Mouse (Mus musculus): ENCODE measurements at regions not wholly inside any gene's neighbourhood (a gene's known extent, or its start where the extent isn't known, plus 50 kb on each side); places are given as distances from the start of the nearest gene placed in this dataset.

- Histone ChIP-seq H3K36me3 (ENCODE audit: control insufficient read depth, insufficient read depth, low read length) (no peaks in the 10 kb centered on the region), H3K4me3 (ENCODE audit: extremely low read depth, insufficient read depth, insufficient read length) (no peak overlapping the region), H3K27ac (ENCODE audit: insufficient read depth, low read length) (no peak overlapping the region), H3K27me3 (ENCODE audit: control insufficient read depth, insufficient read depth, low read length) (no peaks in the 10 kb centered on the region), H3K4me1 (ENCODE audit: control insufficient read depth, insufficient read depth, insufficient read length) (no peaks in the 10 kb centered on the region)
- no peak for DNase-seq (ENCODE audit: low read depth in 1 of 2, low spot score in 2 of 2)
- TF ChIP-seq POLR2A (IDR thresholded peaks at IDR 0.05; ENCODE audit: low read depth, low read length) (no peak), CTCF (IDR thresholded peaks at IDR 0.05; ENCODE audit: extremely low read depth, insufficient read depth, insufficient read length, insufficient replicate concordance) (no peak)
- 87% methylated on average over 3 of the region's 3 CpGs for WGBS
Observed at GRCm38 (mm10) chr5:133365771-133366170, 733.7 kb upstream of the Castor2 start.

GRCm38 (mm10) chr5:133347516-133347915 lies 752.0 kb upstream of the Castor2 start:
- no peak for DNase-seq (ENCODE audit: low read depth in 1 of 2, low spot score in 2 of 2)
- Histone ChIP-seq H3K36me3 (ENCODE audit: control insufficient read depth, insufficient read depth, low read length) (no peaks in the 10 kb centered on the region), H3K4me1 (ENCODE audit: control insufficient read depth, insufficient read depth, insufficient read length) (no peaks in the 10 kb centered on the region), H3K4me3 (ENCODE audit: extremely low read depth, insufficient read depth, insufficient read length) (no peak overlapping the region), H3K27me3 (ENCODE audit: control insufficient read depth, insufficient read depth, low read length) (no peaks in the 10 kb centered on the region), H3K27ac (ENCODE audit: insufficient read depth, low read length) (no peak overlapping the region)
- TF ChIP-seq CTCF (IDR thresholded peaks at IDR 0.05; ENCODE audit: extremely low read depth, insufficient read depth, insufficient read length, insufficient replicate concordance) = no peak
- no peak for TF ChIP-seq POLR2A (IDR thresholded peaks at IDR 0.05; ENCODE audit: low read depth, low read length)
- WGBS = 83% methylated on average over 3 of the region's 3 CpGs

GRCm38 (mm10) chr5:133341973-133342372 lies 757.5 kb upstream of the Castor2 start:
- Histone ChIP-seq H3K27ac (ENCODE audit: insufficient read depth, low read length) (no peak overlapping the region), H3K36me3 (ENCODE audit: control insufficient read depth, insufficient read depth, low read length) (no peaks in the 10 kb centered on the region), H3K27me3 (ENCODE audit: control insufficient read depth, insufficient read depth, low read length) (no peaks in the 10 kb centered on the region), H3K4me1 (ENCODE audit: control insufficient read depth, insufficient read depth, insufficient read length) (no peaks in the 10 kb centered on the region), H3K4me3 (ENCODE audit: extremely low read depth, insufficient read depth, insufficient read length) (no peak overlapping the region)
- no peak for DNase-seq (ENCODE audit: low read depth in 1 of 2, low spot score in 2 of 2)
- 73% methylated on average over 3 of the region's 3 CpGs for WGBS
- TF ChIP-seq CTCF (IDR thresholded peaks at IDR 0.05; ENCODE audit: extremely low read depth, insufficient read depth, insufficient read length, insufficient replicate concordance) (no peak), POLR2A (IDR thresholded peaks at IDR 0.05; ENCODE audit: low read depth, low read length) (no peak)

DNA sequence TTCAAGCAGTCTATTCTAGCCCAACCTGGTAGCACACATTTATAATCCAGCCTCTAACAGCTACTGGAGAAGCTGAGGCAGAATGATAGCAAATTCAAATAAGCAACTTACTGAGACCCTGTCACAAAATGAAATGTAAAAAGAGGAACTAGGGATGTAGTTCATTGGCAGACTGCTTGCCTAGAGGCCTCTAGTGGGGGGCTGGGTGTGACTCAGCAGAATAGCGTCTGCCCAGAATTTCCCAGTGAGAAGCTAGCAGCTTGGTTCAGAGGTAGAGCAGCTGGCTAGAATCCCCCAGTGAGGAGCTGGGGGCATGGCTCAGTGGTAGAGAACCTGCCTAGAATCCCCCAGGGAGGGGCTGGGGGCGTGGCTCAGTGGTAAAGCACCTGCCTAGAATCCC lies 777.5 kb upstream of the Auts2 start:
- WGBS = 37% methylated on average over 2 of the region's 2 CpGs

GRCm38 (mm10) chr5:133320206-133320605 lies 777.1 kb upstream of the Auts2 start:
- H3K27ac ChIP-seq (ENCODE audit: insufficient read depth, low read length) = no peak overlapping the region
- no peak for TF ChIP-seq CTCF (IDR thresholded peaks at IDR 0.05; ENCODE audit: extremely low read depth, insufficient read depth, insufficient read length, insufficient replicate concordance)
- TF ChIP-seq POLR2A (IDR thresholded peaks at IDR 0.05; ENCODE audit: low read depth, low read length) = no peak
- no peak for DNase-seq (ENCODE audit: low read depth in 1 of 2, low spot score in 2 of 2)
- no peaks in the 10 kb centered on the region for H3K4me1 ChIP-seq (ENCODE audit: control insufficient read depth, insufficient read depth, insufficient read length)
- no peak overlapping the region for H3K4me3 ChIP-seq (ENCODE audit: extremely low read depth, insufficient read depth, insufficient read length)
- no peaks in the 10 kb centered on the region for H3K36me3 ChIP-seq (ENCODE audit: control insufficient read depth, insufficient read depth, low read length)
- H3K27me3 ChIP-seq (ENCODE audit: control insufficient read depth, insufficient read depth, low read length) = no peaks in the 10 kb centered on the region
- 89% methylated on average over 1 of the region's 1 CpGs for WGBS

More for the DNA sequence above, 777.5 kb upstream of the Auts2 start:
- no peak for DNase-seq (ENCODE audit: low read depth in 1 of 2, low spot score in 2 of 2)
- Histone ChIP-seq H3K4me3 (ENCODE audit: extremely low read depth, insufficient read depth, insufficient read length) (no peak overlapping the region), H3K36me3 (ENCODE audit: control insufficient read depth, insufficient read depth, low read length) (no peaks in the 10 kb centered on the region), H3K27me3 (ENCODE audit: control insufficient read depth, insufficient read depth, low read length) (no peaks in the 10 kb centered on the region), H3K27ac (ENCODE audit: insufficient read depth, low read length) (no peak overlapping the region), H3K4me1 (ENCODE audit: control insufficient read depth, insufficient read depth, insufficient read length) (no peaks in the 10 kb centered on the region)
- no peak for TF ChIP-seq CTCF (IDR thresholded peaks at IDR 0.05; ENCODE audit: extremely low read depth, insufficient read depth, insufficient read length, insufficient replicate concordance)
- TF ChIP-seq POLR2A (IDR thresholded peaks at IDR 0.05; ENCODE audit: low read depth, low read length) = no peak

DNA sequence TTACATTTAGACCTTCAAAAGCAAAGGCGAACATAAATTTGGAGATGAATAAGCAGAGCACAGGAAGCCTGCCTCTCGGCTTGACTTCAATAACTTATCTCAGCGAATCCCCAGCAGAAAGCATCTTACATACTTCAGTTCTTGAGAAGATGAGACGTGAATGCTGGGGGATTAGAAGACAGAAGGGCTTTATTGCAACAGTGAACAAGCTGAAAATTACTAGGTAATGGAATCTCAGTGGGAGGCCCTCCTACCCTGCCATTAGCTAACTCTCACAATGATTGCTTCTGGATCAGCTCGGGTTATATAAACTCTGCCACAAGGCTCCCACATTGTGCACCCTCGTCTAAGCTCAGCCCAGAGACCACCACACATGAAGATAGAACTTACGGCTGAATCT lies 770.9 kb upstream of the Auts2 start:
- Histone ChIP-seq H3K27me3 (ENCODE audit: control insufficient read depth, insufficient read depth, low read length) (no peaks in the 10 kb centered on the region), H3K4me1 (ENCODE audit: control insufficient read depth, insufficient read depth, insufficient read length) (no peaks in the 10 kb centered on the region), H3K4me3 (ENCODE audit: extremely low read depth, insufficient read depth, insufficient read length) (no peak overlapping the region), H3K27ac (ENCODE audit: insufficient read depth, low read length) (no peak overlapping the region), H3K36me3 (ENCODE audit: control insufficient read depth, insufficient read depth, low read length) (no peaks in the 10 kb centered on the region)
- 81% methylated on average over 7 of the region's 7 CpGs for WGBS
- TF ChIP-seq CTCF (IDR thresholded peaks at IDR 0.05; ENCODE audit: extremely low read depth, insufficient read depth, insufficient read length, insufficient replicate concordance) (no peak), POLR2A (IDR thresholded peaks at IDR 0.05; ENCODE audit: low read depth, low read length) (no peak)
- no peak for DNase-seq (ENCODE audit: low read depth in 1 of 2, low spot score in 2 of 2)

- WGBS = 76% methylated on average over 6 of the region's 6 CpGs
- H3K27me3 ChIP-seq (ENCODE audit: control insufficient read depth, insufficient read depth, low read length) = no peaks in the 10 kb centered on the region
Observed at GRCm38 (mm10) chr5:133310979-133311890, 768.1 kb upstream of the Auts2 start.

More at GRCm38 (mm10) chr5:133310979-133311890, 768.1 kb upstream of the Auts2 start:
- Histone ChIP-seq H3K27ac (ENCODE audit: insufficient read depth, low read length) (no peak overlapping the region), H3K36me3 (ENCODE audit: control insufficient read depth, insufficient read depth, low read length) (no peaks in the 10 kb centered on the region), H3K4me3 (ENCODE audit: extremely low read depth, insufficient read depth, insufficient read length) (no peak overlapping the region), H3K4me1 (ENCODE audit: control insufficient read depth, insufficient read depth, insufficient read length) (no peaks in the 10 kb centered on the region)
- no peak for DNase-seq (ENCODE audit: low read depth in 1 of 2, low spot score in 2 of 2)
- TF ChIP-seq POLR2A (IDR thresholded peaks at IDR 0.05; ENCODE audit: low read depth, low read length) (no peak), CTCF (IDR thresholded peaks at IDR 0.05; ENCODE audit: extremely low read depth, insufficient read depth, insufficient read length, insufficient replicate concordance) (no peak)
